Mouse (Mus musculus) inflammation-experienced regulatory T-cells, adult 16 weeks (primary cell): ENCODE results near the gene Slc2a2. TPM values are rescaled to one million over a fixed set of nuclear protein-coding genes. Genes with fewer than 3 reads are reported as not detected.

Source experiments
- polyA plus RNA-seq: library from polyadenylated mRNA; unstranded; fragments of 100-300 nt; shearing (Covaris generic); gene quantifications from one replicate; pipeline ENCODE4 v1.2.1, GENCODE M21; 2017

The Slc2a2 gene
- 0.13 TPM for polyA plus RNA-seq

DNA sequence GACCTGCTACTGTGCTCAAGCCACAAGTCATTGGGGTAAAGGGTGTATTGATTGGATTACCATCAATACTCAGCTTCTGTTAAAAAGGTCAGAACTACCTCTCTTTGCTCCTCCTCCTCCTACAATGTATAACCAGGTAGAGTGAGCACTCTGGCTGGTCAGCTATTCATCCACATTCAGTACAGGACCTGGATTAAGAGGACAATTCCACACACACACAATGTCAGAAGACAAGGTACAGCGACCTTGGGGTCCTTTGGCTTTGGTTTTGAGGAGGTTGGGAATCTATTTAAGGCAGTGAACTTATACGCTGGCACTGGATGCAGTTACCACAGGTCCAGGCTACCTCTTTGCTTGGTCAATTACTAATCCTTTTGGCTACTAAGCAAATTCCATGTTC is at the start of gene Slc2a2:
Slc2a2 (plus strand) TSS at position 107 of the 400 bp plus-strand sequence.

Other genes starting within 250 kb of the Slc2a2 start
- 7.7 TPM for gene Eif5a2, start 83.4 kb downstream of the Slc2a2 start, polyA plus RNA-seq
- 307 TPM for gene Rpl22l1, start 107.5 kb downstream of the Slc2a2 start, polyA plus RNA-seq
- gene Gm1527, start 194.7 kb downstream of the Slc2a2 start, polyA plus RNA-seq = not detected